9 mouse cellular contexts compared by ENCODE assay signal in the genomic region with DNA sequence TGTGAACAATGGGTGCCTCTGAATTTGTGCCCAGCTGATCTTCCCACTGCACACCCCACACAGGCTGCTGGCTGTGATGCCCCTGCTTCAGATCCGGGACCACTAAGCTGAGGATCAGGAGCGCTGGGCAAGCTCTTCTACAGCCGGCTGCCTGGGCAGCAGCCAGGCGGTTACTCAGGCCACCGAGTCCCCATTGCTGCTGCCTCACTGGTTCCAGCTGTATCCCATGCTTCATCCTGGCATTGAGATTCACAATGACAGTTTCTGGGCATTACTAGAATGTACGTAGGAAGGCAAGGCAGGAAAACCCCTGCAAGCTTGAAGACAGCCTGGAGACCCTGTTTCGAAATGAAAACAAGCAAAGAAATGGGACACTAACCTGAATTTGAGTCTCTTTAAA.
DNase-seq lines count a peak whose midpoint lies in the region; ATAC-seq and TF ChIP-seq lines count a peak whose summit lies in the region.
"Had no signal": no experiment of that assay in that cellular context is flagged by ENCODE, and none has a peak within 500 bp of the region (broad histone marks: within the 10 kb centered on the region; RNA-seq: fewer than 3 reads in every experiment).

No protein-coding gene starts in this region.

- no peaks in the 10 kb centered on the region for H3K36me3 ChIP-seq in kidney, embryonic 15.5 days
- no peaks in the 10 kb centered on the region for H3K36me3 ChIP-seq in kidney, adult 2 months (ENCODE audit: control insufficient read depth, insufficient read depth, low read length)
- H3K36me3 ChIP-seq in embryonic facial prominence, embryonic 13.5 days, result no peaks in the 10 kb centered on the region
- H3K36me3 ChIP-seq in hindbrain, embryonic 14.5 days (replicated peaks; ENCODE audit: control insufficient read depth, insufficient read depth), result no peaks in the 10 kb centered on the region
- no peaks in the 10 kb centered on the region for H3K36me3 ChIP-seq in liver, embryonic 15.5 days (replicated peaks)
- H3K36me3 ChIP-seq: G1E had no signal

- no peaks in the 10 kb centered on the region for H3K9me3 ChIP-seq in kidney, embryonic 15.5 days (replicated peaks)
- no peaks in the 10 kb centered on the region for H3K9me3 ChIP-seq in embryonic facial prominence, embryonic 13.5 days
- H3K9me3 ChIP-seq in hindbrain, embryonic 14.5 days (ENCODE audit: control insufficient read depth, low read length), result no peaks in the 10 kb centered on the region
- H3K9me3 ChIP-seq in liver, embryonic 15.5 days (replicated peaks), result no peaks in the 10 kb centered on the region
- H3K9me3 ChIP-seq: G1E had no signal

- H3K4me2 ChIP-seq in kidney, embryonic 15.5 days, result peak overlapping the region; percentile 70
- peak overlapping the region; percentile 61 for H3K4me2 ChIP-seq in embryonic facial prominence, embryonic 13.5 days
- peak overlapping the region; percentile 70 for H3K4me2 ChIP-seq in hindbrain, embryonic 14.5 days (replicated peaks)
- peak overlapping the region; percentile 58; the same call in 1 of the 2 replicates for H3K4me2 ChIP-seq in liver, embryonic 15.5 days

- ATAC-seq in kidney, embryonic 15.5 days (replicated peaks; ENCODE audit: low FRiP score), result peak; percentile 17; the same call in 1 of the 2 replicates
- ATAC-seq in embryonic facial prominence, embryonic 13.5 days (ENCODE audit: insufficient number of reproducible peaks, insufficient read depth, low FRiP score, low TSS enrichment, low read depth), result no peak
- ATAC-seq in hindbrain, embryonic 14.5 days (ENCODE audit: low FRiP score), result peak; percentile 69
- no peak for ATAC-seq in liver, embryonic 15.5 days (ENCODE audit: insufficient read depth)

- no peak for DNase-seq in kidney, adult 2 months
- DNase-seq in hindbrain, embryonic 14.5 days (ENCODE audit: low spot score), result peak; percentile 66
- DNase-seq in right cerebral cortex, postnatal 10 days (ENCODE audit: low spot score in 2 of 2), result peak; percentile 64 to 78
- DNase-seq in spleen, postnatal 10 days (ENCODE audit: low spot score in 2 of 2), result no peak
- no peak for DNase-seq in embryo, embryonic 10.5 days (ENCODE audit: low spot score)

- TF ChIP-seq POLR2A in kidney, adult 2 months (IDR thresholded peaks at IDR 0.05; ENCODE audit: low read depth, low read length), result no peak

- no peak for TF ChIP-seq CTCF in kidney, adult 2 months (conservative IDR thresholded peaks at IDR 0.05; ENCODE audit: insufficient read depth, insufficient read length, low read depth, low read length)

- no peaks in the 10 kb centered on the region for H3K27me3 ChIP-seq in kidney, embryonic 15.5 days
- no peaks in the 10 kb centered on the region for H3K27me3 ChIP-seq in kidney, adult 2 months (replicated peaks; ENCODE audit: control insufficient read depth, insufficient read depth, low read length)
- no peaks in the 10 kb centered on the region for H3K27me3 ChIP-seq in embryonic facial prominence, embryonic 13.5 days
- H3K27me3 ChIP-seq in hindbrain, embryonic 14.5 days (ENCODE audit: control insufficient read depth, insufficient read depth, low read length), result no peaks in the 10 kb centered on the region
- no peaks in the 10 kb centered on the region for H3K27me3 ChIP-seq in liver, embryonic 15.5 days

- peaks cover 20% of the 10 kb centered on the region for H3K4me1 ChIP-seq in kidney, embryonic 15.5 days
- peaks cover 21% of the 10 kb centered on the region for H3K4me1 ChIP-seq in kidney, adult 2 months (ENCODE audit: control insufficient read depth, insufficient read depth, low read length)
- H3K4me1 ChIP-seq in embryonic facial prominence, embryonic 13.5 days, result peaks cover 37% of the 10 kb centered on the region
- peaks cover 20% of the 10 kb centered on the region for H3K4me1 ChIP-seq in hindbrain, embryonic 14.5 days (replicated peaks; ENCODE audit: control insufficient read depth, insufficient read depth, low read length)
- H3K4me1 ChIP-seq in liver, embryonic 15.5 days (replicated peaks), result peaks cover 16% of the 10 kb centered on the region

- H3K4me3 ChIP-seq in kidney, embryonic 15.5 days (replicated peaks), result peak overlapping the region; percentile 42
- no peak overlapping the region for H3K4me3 ChIP-seq in kidney, adult 2 months (ENCODE audit: insufficient read depth, low read depth, low read length)
- peak overlapping the region; percentile 37 for H3K4me3 ChIP-seq in embryonic facial prominence, embryonic 13.5 days
- peak overlapping the region; percentile 29 for H3K4me3 ChIP-seq in hindbrain, embryonic 14.5 days (replicated peaks; ENCODE audit: low read length)
- no peak overlapping the region for H3K4me3 ChIP-seq in liver, embryonic 15.5 days (replicated peaks)

- peak overlapping the region; percentile 68; the same call in 1 of the 2 replicates for H3K27ac ChIP-seq in kidney, embryonic 15.5 days
- no peak overlapping the region for H3K27ac ChIP-seq in kidney, adult 2 months (ENCODE audit: insufficient read depth, low read depth, low read length)
- peak overlapping the region; percentile 64; the same call in 1 of the 2 replicates for H3K27ac ChIP-seq in embryonic facial prominence, embryonic 13.5 days
- H3K27ac ChIP-seq in hindbrain, embryonic 14.5 days, result peak overlapping the region; percentile 96
- H3K27ac ChIP-seq in liver, embryonic 15.5 days (replicated peaks), result no peak overlapping the region

- peak overlapping the region; percentile 35; the same call in 1 of the 2 replicates for H3K9ac ChIP-seq in kidney, embryonic 15.5 days
- peak overlapping the region; percentile 70 for H3K9ac ChIP-seq in embryonic facial prominence, embryonic 13.5 days
- peak overlapping the region; percentile 69 for H3K9ac ChIP-seq in hindbrain, embryonic 14.5 days
- no peak overlapping the region for H3K9ac ChIP-seq in liver, embryonic 15.5 days

- WGBS in kidney, embryonic 15.5 days, result 54% methylated on average over 7 of the region's 7 CpGs
- 54% methylated on average over 7 of the region's 7 CpGs for WGBS in kidney, adult 2 months
- 61% methylated on average over 7 of the region's 7 CpGs for WGBS in embryonic facial prominence, embryonic 13.5 days
- 33% methylated on average over 7 of the region's 7 CpGs for WGBS in hindbrain, embryonic 14.5 days
- WGBS in liver, embryonic 15.5 days (ENCODE audit: insufficient replicate concordance), result 68% methylated on average over 7 of the region's 7 CpGs

Comparison
In these comparisons a context has a peak if more than half of its experiments do, and no peak if none do; other contexts are left out.
1. H3K27ac ChIP-seq: peak in kidney, embryonic 15.5 days (single experiment), embryonic facial prominence, embryonic 13.5 days (single experiment) and hindbrain, embryonic 14.5 days (single experiment); none in kidney, adult 2 months (single experiment) and liver, embryonic 15.5 days (single experiment).
2. H3K4me3 ChIP-seq: peak in kidney, embryonic 15.5 days (single experiment), embryonic facial prominence, embryonic 13.5 days (single experiment) and hindbrain, embryonic 14.5 days (single experiment); none in kidney, adult 2 months (single experiment) and liver, embryonic 15.5 days (single experiment).
3. ATAC-seq: peak in kidney, embryonic 15.5 days (single experiment) and hindbrain, embryonic 14.5 days (single experiment); none in embryonic facial prominence, embryonic 13.5 days (single experiment) and liver, embryonic 15.5 days (single experiment).
4. DNase-seq: peak in hindbrain, embryonic 14.5 days (single experiment) and right cerebral cortex, postnatal 10 days (2 of 2); none in kidney, adult 2 months (single experiment), spleen, postnatal 10 days (0 of 2) and embryo, embryonic 10.5 days (single experiment).
5. Peak in every context shown above with its lines, with median percentiles within 50 percentile points of each other: H3K4me2 ChIP-seq.